Mouse (Mus musculus): ENCODE measurements around the gene Tnfrsf12a.
A peak's percentile ranks its signal among the peaks of the same experiment; 100 is the strongest.

Gene Tnfrsf12a

GRCm38 (mm10) chr17:23645894-23646293, 31.4 kb downstream of the Tnfrsf12a start:
- no peak for DNase-seq (ENCODE audit: low read depth)

GRCm38 (mm10) chr17:23644613-23645495, 32.4 kb downstream of the Tnfrsf12a start, which contains the start of gene Mmp25:
Gene Mmp25, minus strand, starts transcription at chr17:23645277.
- DNase-seq (ENCODE audit: low read depth) = no peak

DNA sequence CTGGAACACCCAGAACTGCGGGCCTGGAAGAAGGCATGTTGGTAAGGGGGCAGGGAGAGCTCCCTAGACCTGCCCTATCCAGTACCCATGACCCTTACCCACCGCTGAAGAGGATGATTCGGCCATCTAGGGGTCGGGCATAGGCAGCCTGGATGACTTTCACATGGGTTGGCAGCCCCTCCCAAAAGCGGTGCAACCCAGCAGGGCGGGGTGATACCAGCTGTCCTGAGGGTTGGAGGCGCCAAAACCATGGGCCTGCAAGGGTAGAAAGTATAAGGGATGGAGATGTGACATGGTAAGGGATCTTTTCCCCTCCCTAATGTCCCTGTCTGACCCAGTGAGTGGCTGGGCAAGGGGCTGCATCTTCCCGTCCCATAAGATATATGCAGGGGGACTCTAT, 46.0 kb downstream of the Tnfrsf12a start:
- DNase-seq (ENCODE audit: low read depth) = no peak

DNA sequence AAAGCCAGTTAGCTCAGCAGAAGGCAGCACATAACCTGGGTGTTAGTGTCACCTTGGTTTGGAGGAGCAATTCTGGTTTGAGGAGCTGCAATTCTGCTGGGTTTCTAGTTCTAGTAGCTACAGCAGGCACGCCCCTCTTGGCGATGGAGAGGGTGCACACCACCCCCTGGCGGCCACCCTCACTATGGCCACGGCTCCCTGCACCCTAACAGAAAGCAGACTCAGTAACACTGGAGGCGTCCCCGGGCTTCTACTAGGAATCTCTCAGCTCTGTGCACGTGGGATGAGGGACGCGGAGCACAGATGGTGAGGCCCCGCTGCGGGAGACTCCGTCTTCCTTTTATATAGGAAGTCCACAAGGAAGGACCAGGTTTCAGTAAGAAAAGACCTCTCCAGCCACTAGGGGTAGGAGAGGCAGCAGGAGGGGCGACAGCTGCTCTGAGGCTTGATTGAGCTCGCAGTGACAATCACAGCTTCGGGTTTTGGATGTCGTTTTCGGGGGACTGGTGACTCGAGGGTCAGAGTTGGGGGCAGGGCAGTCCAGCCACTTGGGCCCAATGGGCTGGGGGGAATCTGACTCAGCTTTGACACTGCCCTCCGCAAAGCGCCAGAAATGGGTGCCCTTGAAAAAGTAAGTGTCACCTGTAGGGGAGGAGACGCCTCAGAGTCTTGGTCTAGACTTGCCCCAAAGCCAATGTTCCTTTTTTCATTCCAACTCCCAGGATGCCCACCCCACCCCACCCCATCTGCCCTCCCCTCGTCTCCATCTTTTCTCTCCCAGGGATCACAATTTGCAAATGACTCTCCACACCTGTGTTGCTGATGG, 46.9 kb downstream of the Tnfrsf12a start:
- DNase-seq (ENCODE audit: low read depth) = peak; percentile 52

DNA sequence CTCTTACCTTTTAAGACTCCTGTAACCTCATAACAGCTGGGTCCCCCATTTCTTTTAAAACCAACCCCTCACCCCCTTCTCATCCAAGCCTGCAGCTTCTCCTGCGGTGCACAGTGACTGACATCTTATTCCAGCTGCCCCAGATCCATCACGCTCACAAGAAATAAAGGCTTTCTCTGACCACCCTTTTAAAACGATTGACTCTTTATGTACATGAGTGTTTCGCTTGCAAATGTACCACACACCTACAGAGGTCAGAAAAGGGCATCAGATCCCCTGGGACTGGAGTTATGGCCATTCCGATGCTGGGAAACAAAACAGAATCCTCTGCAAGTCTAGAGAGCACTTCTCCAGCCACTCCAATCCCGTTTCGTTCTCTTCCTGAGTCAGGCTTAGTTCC, 49.5 kb downstream of the Tnfrsf12a start:
- no peak for DNase-seq (ENCODE audit: low read depth)

Data from c-Kit-positive CD71-negative TER-119-negative erythroid progenitor cells, embryonic 14.5 days (primary cell).